Mouse (Mus musculus) MEL (cell line): ENCODE measurements around the gene Igfbp2. TPM values are rescaled to one million over a fixed set of nuclear protein-coding genes. Genes with fewer than 3 reads are reported as not detected.

Experiments used
- DNase-seq: peaks from one replicate; pipeline ENCODE4 v3.0.0; 2011; ENCODE audit warnings: low read depth, low spot score
- H3K27ac ChIP-seq: 2 replicates; pipeline ENCODE4 v1.5.1; 2012; ENCODE audit warnings: low read depth, mild to moderate bottlenecking, control low read depth, low read length, moderate library complexity; ENCODE audit not compliant: control insufficient read depth
- H3K27me3 ChIP-seq, 2 experiments: fragments of 150-350 bp in 1 of 2; sonication (generic) in 1 of 2; 2 replicates each; pipeline ENCODE4 v1.6.1; 2012; ENCODE audit warnings: low read length in 2 of 2, mild to moderate bottlenecking in 2 of 2, improper control_type of control experiment in 1 of 2, moderate library complexity in 1 of 2; ENCODE audit not compliant: insufficient read depth in 2 of 2, control insufficient read depth in 1 of 2
- H3K36me3 ChIP-seq, 2 experiments: 2 replicates each; pipeline ENCODE4 v1.6.1; 2012 to 2014; ENCODE audit warnings: low read length in 2 of 2, improper control_type of control experiment in 1 of 2, inconsistent platforms in 1 of 2, mild to moderate bottlenecking in 1 of 2; ENCODE audit not compliant: insufficient read depth in 2 of 2, control insufficient read depth in 1 of 2
- H3K4me1 ChIP-seq, 2 experiments: fragments of 150-350 bp in 1 of 2; sonication (generic) in 1 of 2; 2 replicates each; pipeline ENCODE4 v1.6.1; 2012; ENCODE audit warnings: low read length in 2 of 2, improper control_type of control experiment in 1 of 2, mild to moderate bottlenecking in 1 of 2; ENCODE audit not compliant: insufficient read depth in 2 of 2, control insufficient read depth in 1 of 2
- H3K4me3 ChIP-seq, 2 experiments: fragments of 150-350 bp in 1 of 2; sonication (generic) in 1 of 2; 2 replicates each; pipeline ENCODE4 v1.5.1; 2012; ENCODE audit warnings: low read depth in 2 of 2, low read length in 2 of 2, mild to moderate bottlenecking in 2 of 2, moderate library complexity in 2 of 2, control low read depth in 1 of 2, improper control_type of control experiment in 1 of 2; ENCODE audit not compliant: control insufficient read depth in 1 of 2, insufficient read depth in 1 of 2
- H3K79me2 ChIP-seq: 2 replicates; pipeline ENCODE4 v1.6.1; 2012; ENCODE audit warnings: mild to moderate bottlenecking, low read length, moderate library complexity; ENCODE audit not compliant: control insufficient read depth, poor library complexity, insufficient read depth
- H3K9ac ChIP-seq: 2 replicates; pipeline ENCODE4 v1.6.1; 2012; ENCODE audit warnings: low read depth, mild to moderate bottlenecking, control low read depth, low read length, moderate library complexity; ENCODE audit not compliant: control insufficient read depth, poor library complexity, severe bottlenecking
- H3K9me3 ChIP-seq: fragments of 150-350 bp; sonication (generic); replicated peaks from 2 replicates; pipeline ENCODE4 v1.6.1; 2012; ENCODE audit warnings: mild to moderate bottlenecking, low read length, improper control_type of control experiment, moderate library complexity; ENCODE audit not compliant: insufficient read depth
- CHD1 ChIP-seq: IDR thresholded peaks from 2 replicates; pipeline ENCODE4 v1.6.1; 2012; ENCODE audit warnings: low read depth, mild to moderate bottlenecking, inconsistent platforms, low read length, improper control_type of control experiment
- CHD2 ChIP-seq: IDR thresholded peaks from 2 replicates; pipeline ENCODE4 v1.6.1; 2011; ENCODE audit warnings: low read length, improper control_type of control experiment
- CTCF ChIP-seq, 3 experiments: IDR thresholded peaks in 2 of 3; conservative IDR thresholded peaks in 1 of 3; 2 replicates each; pipeline ENCODE4 v1.5.1; 2011 to 2012; ENCODE audit warnings: low read length in 3 of 3, low read depth in 2 of 3, mild to moderate bottlenecking in 2 of 3, improper control_type of control experiment in 1 of 3, inconsistent platforms in 1 of 3, mixed read lengths in 1 of 3, moderate library complexity in 1 of 3; ENCODE audit not compliant: control insufficient read depth in 1 of 3, insufficient read depth in 1 of 3, poor library complexity in 1 of 3, severe bottlenecking in 1 of 3
- E2F4 ChIP-seq: IDR thresholded peaks from 2 replicates; pipeline ENCODE4 v1.6.1; 2011; ENCODE audit warnings: low read depth, low read length, improper control_type of control experiment, borderline replicate concordance
- GATA1 ChIP-seq: IDR thresholded peaks from 2 replicates; pipeline ENCODE4 v1.6.1; 2011; ENCODE audit warnings: low read depth, low read length, improper control_type of control experiment
- JUND ChIP-seq: IDR thresholded peaks from 2 replicates; pipeline ENCODE4 v1.6.1; 2011; ENCODE audit warnings: low read depth, mild to moderate bottlenecking, improper control_type of control experiment, low read length
- KAT2A ChIP-seq: conservative IDR thresholded peaks from 2 replicates; pipeline ENCODE4 v1.6.1; 2012; ENCODE audit warnings: low read depth, low read length, improper control_type of control experiment, inconsistent platforms
- MAX ChIP-seq: IDR thresholded peaks from 2 replicates; pipeline ENCODE4 v1.6.1; 2011; ENCODE audit warnings: low read length, improper control_type of control experiment
- MAZ ChIP-seq: IDR thresholded peaks from 2 replicates; pipeline ENCODE4 v1.6.1; 2012; ENCODE audit warnings: low read depth, mild to moderate bottlenecking, inconsistent platforms, low read length, improper control_type of control experiment
- MEF2A ChIP-seq: IDR thresholded peaks from 2 replicates; pipeline ENCODE4 v1.6.1; 2014; ENCODE audit warnings: low read depth, mild to moderate bottlenecking, inconsistent platforms, low read length, improper control_type of control experiment; ENCODE audit not compliant: poor library complexity, insufficient replicate concordance, severe bottlenecking; ENCODE audit errors: extremely low read depth
- MYB ChIP-seq: IDR thresholded peaks from 2 replicates; pipeline ENCODE4 v1.6.1; 2011; ENCODE audit warnings: mild to moderate bottlenecking, low read depth, low read length, improper control_type of control experiment
- MYC ChIP-seq: IDR thresholded peaks from 2 replicates; pipeline ENCODE4 v1.6.1; 2011; ENCODE audit warnings: low read depth, mild to moderate bottlenecking, low read length, improper control_type of control experiment, moderate library complexity
- POLR2AphosphoS5 ChIP-seq: IDR thresholded peaks from 2 replicates; pipeline ENCODE4 v1.6.1; 2012; ENCODE audit warnings: low read depth, borderline replicate concordance, mild to moderate bottlenecking, inconsistent platforms, low read length, moderate library complexity, mixed read lengths
- RAD21 ChIP-seq: IDR thresholded peaks from 2 replicates; pipeline ENCODE4 v1.6.1; 2011; ENCODE audit warnings: mild to moderate bottlenecking, low read depth, low read length, improper control_type of control experiment
- RCOR1 ChIP-seq: IDR thresholded peaks from 2 replicates; pipeline ENCODE4 v1.6.1; 2012; ENCODE audit warnings: low read depth, mild to moderate bottlenecking, inconsistent platforms, low read length, improper control_type of control experiment
- SIN3A ChIP-seq: IDR thresholded peaks from 2 replicates; pipeline ENCODE4 v1.6.1; 2012; ENCODE audit warnings: low read length, improper control_type of control experiment, inconsistent platforms
- SMC3 ChIP-seq: IDR thresholded peaks from 2 replicates; pipeline ENCODE4 v1.6.1; 2011; ENCODE audit warnings: low read depth, low read length, improper control_type of control experiment
- TBP ChIP-seq: IDR thresholded peaks from 2 replicates; pipeline ENCODE4 v1.8.0; 2011; ENCODE audit warnings: low read depth, low read length, improper control_type of control experiment
- TCF12 ChIP-seq: IDR thresholded peaks from 2 replicates; pipeline ENCODE4 v1.6.1; 2014; ENCODE audit warnings: low read depth, mild to moderate bottlenecking, inconsistent platforms, low read length, improper control_type of control experiment, moderate library complexity
- ZC3H11A ChIP-seq: IDR thresholded peaks from 2 replicates; pipeline ENCODE4 v1.6.1; 2012; ENCODE audit warnings: low read depth, mild to moderate bottlenecking, inconsistent platforms, low read length, improper control_type of control experiment
- ZMIZ1 ChIP-seq: IDR thresholded peaks from 2 replicates; pipeline ENCODE4 v1.6.1; 2012; ENCODE audit warnings: low read depth, mild to moderate bottlenecking, inconsistent platforms, low read length, improper control_type of control experiment, moderate library complexity
- ZNF384 ChIP-seq: IDR thresholded peaks from 2 replicates; pipeline ENCODE4 v1.6.1; 2012; ENCODE audit warnings: low read depth, mild to moderate bottlenecking, inconsistent platforms, low read length, improper control_type of control experiment
- polyA plus RNA-seq, 2 experiments: library from polyadenylated mRNA; stranded (reverse) in 1 of 2; unstranded in 1 of 2; fragments of >175 nt in 1 of 2; fragments of >200 nt in 1 of 2; gene quantifications; 2 replicates each; pipeline versions ENCODE4 v1.2.1 to v1.2.4; 2012; ENCODE audit warnings: low replicate concordance in 2 of 2, low read depth in 1 of 2; ENCODE audit not compliant: insufficient read length in 2 of 2, insufficient read depth in 1 of 2, missing spikeins in 1 of 2
- total RNA-seq: library from RNA; depleted of rRNA; stranded (reverse); fragments of 300-350 nt; gene quantifications from 2 replicates; pipeline ENCODE4 v1.2.3, GENCODE M21; 2012

Gene Igfbp2
- total and polyA plus RNA-seq, 3 experiments = not detected

GRCm38 (mm10) chr1:72857631-72858030 is 33.3 kb downstream of the Igfbp2 start (continued):
- TF ChIP-seq CHD1 (no peak), CHD2 (no peak), CTCF (IDR thresholded peaks at IDR 0.05 in 2 of 3, conservative IDR thresholded peaks at IDR 0.05 in 1 of 3; ENCODE audit: control insufficient read depth in 1 of 3, insufficient read depth in 1 of 3, low read depth in 2 of 3, low read length in 3 of 3, poor library complexity in 1 of 3, severe bottlenecking in 1 of 3) (no peak)
- TF ChIP-seq, all 39 proteins: peak for 0

GRCm38 (mm10) chr1:72858286-72858685 is 34.0 kb downstream of the Igfbp2 start:
- Histone ChIP-seq H3K79me2 (no peaks in the 10 kb centered on the region), H3K4me1 (no peaks in the 10 kb centered on the region), H3K4me3 (no peak overlapping the region), H3K27ac (no peak overlapping the region), H3K36me3 (no peaks in the 10 kb centered on the region), H3K27me3 (peaks cover 0 to 2% of the 10 kb centered on the region in 2 experiments; a peak in 2 of 4 replicates), H3K9me3 (no peaks in the 10 kb centered on the region), H3K9ac (no peak overlapping the region)
- DNase-seq = no peak
- no peak for TF ChIP-seq CHD1
- no peak for TF ChIP-seq MYC
- no peak for TF ChIP-seq JUND
- TF ChIP-seq, all 39 proteins: peak for 0

- Histone ChIP-seq H3K79me2 (no peaks in the 10 kb centered on the region), H3K9ac (no peak overlapping the region), H3K27me3 (peaks cover 0 to 2% of the 10 kb centered on the region in 2 experiments; a peak in 2 of 4 replicates), H3K4me1 (no peaks in the 10 kb centered on the region), H3K4me3 (no peak overlapping the region), H3K9me3 (no peaks in the 10 kb centered on the region), H3K27ac (no peak overlapping the region), H3K36me3 (no peaks in the 10 kb centered on the region)
- DNase-seq = no peak
- TF ChIP-seq MEF2A = no peak
Observed at GRCm38 (mm10) chr1:72858874-72859273, 34.6 kb downstream of the Igfbp2 start.

- Histone ChIP-seq H3K79me2 (no peaks in the 10 kb centered on the region), H3K36me3 (no peaks in the 10 kb centered on the region), H3K27ac (no peak overlapping the region), H3K9me3 (no peaks in the 10 kb centered on the region), H3K4me3 (no peak overlapping the region), H3K27me3 (peaks cover 0 to 2% of the 10 kb centered on the region in 2 experiments; a peak in 2 of 4 replicates), H3K4me1 (no peaks in the 10 kb centered on the region), H3K9ac (no peak overlapping the region)
- TF ChIP-seq TCF12 = no peak
- no peak for TF ChIP-seq ZC3H11A
- no peak for TF ChIP-seq MYC
- no peak for TF ChIP-seq RCOR1
- TF ChIP-seq POLR2AphosphoS5 = no peak
- TF ChIP-seq KAT2A = no peak
- no peak for TF ChIP-seq TBP
- TF ChIP-seq ZNF384 = no peak
- TF ChIP-seq MAZ = no peak
- no peak for TF ChIP-seq MAX
- no peak for TF ChIP-seq ZMIZ1
- TF ChIP-seq MYB = no peak
- no peak for TF ChIP-seq E2F4
- TF ChIP-seq RAD21 = no peak
- TF ChIP-seq CTCF (IDR thresholded peaks at IDR 0.05 in 2 of 3, conservative IDR thresholded peaks at IDR 0.05 in 1 of 3; ENCODE audit: control insufficient read depth in 1 of 3, insufficient read depth in 1 of 3, low read depth in 2 of 3, low read length in 3 of 3, poor library complexity in 1 of 3, severe bottlenecking in 1 of 3) = no peak
- no peak for TF ChIP-seq GATA1
- TF ChIP-seq SMC3 = no peak
- no peak for TF ChIP-seq SIN3A
- no peak for DNase-seq
Observed at GRCm38 (mm10) chr1:72859963-72860362, 35.7 kb downstream of the Igfbp2 start.
